Mouse (Mus musculus) gastrocnemius, adult 18-20 months (tissue): ENCODE data around the gene Igf1r. TPM values are rescaled to one million over a fixed set of nuclear protein-coding genes. Genes with fewer than 3 reads are reported as not detected.

Experiments
- DNase-seq: peaks from one replicate; pipeline ENCODE4 v3.0.0; 2021; ENCODE audit warnings: low spot score
- total RNA-seq, 2 experiments: library from RNA; stranded (reverse); gene quantifications; 2 replicates each; pipeline ENCODE4 v1.2.3; 2021

Gene Igf1r
- total RNA-seq, 2 experiments from 2014 or later = 6.9 to 8.1 TPM

DNA sequence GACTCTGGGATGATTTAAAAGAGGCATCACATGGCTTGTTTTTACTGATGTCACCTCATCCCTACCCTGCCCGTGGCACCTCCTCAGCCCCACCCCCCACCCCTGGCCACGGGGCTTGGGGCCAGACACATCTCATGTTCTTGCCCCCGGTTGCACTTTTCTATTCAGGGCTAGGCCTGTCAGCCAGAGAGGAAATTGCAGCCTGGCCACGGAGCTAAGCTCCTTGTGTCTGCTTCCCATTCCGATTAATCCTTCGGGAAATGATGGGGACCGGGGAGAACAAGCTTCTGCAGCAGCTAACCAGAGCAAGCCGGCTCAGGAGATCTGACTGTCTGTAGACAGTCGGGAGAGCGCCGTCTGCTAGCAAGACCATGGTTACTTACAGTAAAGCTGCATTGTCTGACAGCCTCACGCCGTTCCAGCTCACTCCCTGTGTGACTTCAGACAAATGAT, 270.8 kb downstream of the Igf1r start:
- peak; percentile 84 for DNase-seq

DNA sequence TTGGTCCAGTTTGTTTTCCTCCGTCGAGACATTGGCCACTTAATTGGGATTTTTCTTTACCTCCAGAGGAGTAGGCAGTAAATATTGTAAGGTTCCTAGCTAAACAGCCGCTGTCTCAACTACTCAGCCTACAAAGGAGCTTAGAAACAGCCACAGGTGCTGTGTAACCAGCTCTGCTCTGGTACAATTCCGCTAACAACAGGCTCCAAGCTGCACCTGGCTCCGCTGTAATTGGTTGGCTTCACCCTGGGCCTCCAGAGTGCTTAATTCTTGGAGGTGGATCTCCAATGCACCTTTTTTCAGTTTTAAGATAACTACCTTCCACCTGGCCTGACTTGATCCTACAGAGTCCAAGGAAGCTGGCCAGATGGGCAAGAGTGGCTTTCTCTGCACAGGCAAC, 271.4 kb downstream of the Igf1r start:
- DNase-seq = no peak

DNA sequence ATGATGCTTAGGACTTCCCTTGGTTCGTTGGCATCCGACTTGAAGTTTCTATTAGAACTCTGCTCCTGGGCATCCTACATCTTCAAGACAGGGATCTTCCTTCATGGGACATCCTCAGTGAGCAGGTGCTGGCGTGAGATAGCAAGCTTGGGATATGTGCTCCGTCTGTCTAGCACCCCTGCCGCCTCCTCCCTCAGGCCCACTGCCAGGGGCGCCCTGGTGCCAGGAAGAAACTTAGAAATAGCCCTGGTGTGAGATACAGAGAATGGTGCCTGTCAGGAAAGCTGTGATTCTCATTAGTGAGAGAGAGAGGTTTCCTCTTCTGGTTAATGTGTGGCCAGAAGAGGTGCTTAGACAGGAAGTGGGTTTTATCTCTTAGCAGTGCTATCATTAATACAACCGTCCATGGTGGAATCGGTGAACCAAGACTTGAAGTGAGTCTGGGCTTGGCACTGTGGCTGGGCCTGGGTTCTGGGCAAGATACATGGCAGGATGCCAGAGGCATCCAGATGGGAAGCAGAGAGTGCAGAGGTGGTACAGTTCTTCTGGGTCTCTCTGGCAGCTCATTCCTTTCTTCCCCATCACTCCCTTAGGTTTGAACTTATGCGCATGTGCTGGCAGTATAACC, 272.9 kb downstream of the Igf1r start:
- peak; percentile 34 for DNase-seq

DNA sequence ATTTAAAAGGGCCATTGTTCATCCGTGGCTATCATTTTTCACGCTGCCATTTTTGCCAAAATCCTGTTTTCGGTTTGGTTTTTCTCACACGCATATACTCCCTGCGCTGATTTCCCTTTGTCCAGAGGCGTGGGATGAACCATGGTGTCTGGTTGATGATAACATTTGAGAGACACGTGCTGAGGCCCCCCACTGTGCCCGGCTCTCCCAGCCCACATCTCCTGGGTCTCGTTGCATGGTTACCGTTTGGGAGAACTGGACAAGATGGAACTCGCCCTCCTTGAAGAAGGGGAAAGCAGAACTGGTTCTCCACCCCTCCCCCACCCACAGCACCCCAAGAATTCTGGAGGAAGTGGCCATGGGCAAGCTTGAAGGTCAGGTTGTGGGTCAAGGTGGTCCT, 274.4 kb downstream of the Igf1r start:
- DNase-seq = no peak

DNA sequence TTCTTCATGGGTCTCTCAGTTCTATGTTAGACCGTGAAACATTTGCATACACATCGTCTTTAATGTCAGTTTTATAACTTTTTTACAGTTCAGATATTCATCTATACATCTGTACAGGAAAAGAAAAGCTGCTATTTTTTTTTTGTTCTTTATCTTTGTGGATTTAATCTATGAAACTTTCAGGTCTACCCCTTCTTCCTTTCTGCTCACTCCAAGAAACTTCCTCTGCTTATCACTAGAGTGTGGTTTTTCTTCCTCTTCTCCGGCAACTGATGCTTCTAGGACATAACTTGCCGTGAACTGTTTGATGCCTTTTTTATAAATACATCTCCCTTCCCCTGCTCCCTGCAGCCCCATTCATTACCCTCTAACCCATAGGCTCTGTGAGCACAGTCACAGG, 275.0 kb downstream of the Igf1r start:
- no peak for DNase-seq

DNA sequence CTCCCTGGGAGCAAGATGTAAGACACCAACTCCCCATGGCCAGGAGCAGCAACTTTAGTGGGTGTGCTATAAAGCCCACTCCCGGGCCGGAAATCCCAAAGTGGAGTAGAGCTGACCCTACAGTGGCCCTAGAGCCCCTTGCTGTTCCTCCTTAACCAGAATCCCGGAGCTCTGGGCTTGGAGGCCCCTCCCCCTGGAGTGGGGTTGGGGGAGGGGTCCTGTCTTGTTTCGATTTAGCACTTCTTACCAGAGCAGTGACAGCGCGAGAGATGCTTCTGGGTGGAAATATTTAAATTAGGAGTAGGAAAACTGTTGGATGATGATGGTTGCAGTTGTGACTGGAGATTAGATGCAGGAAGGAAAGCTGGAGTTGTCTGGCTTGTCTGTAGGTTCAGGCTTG, 275.9 kb downstream of the Igf1r start:
- no peak for DNase-seq

DNA sequence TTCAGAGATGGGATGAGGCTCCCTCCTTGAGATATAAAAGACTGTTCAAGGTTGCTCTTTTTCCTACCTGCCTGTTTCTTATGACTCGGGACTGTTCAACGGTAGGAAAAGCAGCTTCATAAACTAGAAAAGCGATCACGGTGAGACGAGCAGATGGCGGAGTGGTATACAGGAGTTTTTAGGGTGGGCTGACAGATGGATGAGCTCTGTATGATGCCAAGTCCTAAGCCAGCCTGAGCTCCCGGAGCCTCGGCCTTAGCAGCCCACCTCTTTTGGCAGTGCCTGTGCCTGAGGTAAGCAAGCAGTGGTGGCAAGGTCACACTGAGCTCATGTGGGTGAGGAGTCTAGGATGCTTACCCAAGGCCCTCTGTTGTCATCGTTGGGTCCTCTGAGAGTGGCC, 278.2 kb downstream of the Igf1r start:
- DNase-seq = no peak

DNA sequence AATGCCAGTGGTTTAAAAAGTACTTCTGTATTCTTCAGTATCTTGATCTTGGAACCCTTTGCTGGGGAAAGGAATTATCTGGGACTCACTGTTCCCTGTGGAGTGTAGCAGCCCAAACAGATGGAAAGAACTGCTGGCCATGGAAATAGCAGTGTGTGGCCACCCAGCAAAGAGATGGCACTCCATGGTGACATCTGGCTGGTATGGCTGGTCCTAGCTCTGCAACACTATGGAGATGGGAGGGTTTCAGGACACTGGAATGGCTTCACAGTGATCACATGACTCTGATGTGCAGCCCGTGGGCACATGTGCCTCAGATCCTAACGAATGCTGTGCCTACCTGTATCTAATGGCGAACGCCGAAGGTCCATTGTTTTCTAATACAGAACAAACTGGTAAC, 279.9 kb downstream of the Igf1r start:
- DNase-seq = no peak

DNA sequence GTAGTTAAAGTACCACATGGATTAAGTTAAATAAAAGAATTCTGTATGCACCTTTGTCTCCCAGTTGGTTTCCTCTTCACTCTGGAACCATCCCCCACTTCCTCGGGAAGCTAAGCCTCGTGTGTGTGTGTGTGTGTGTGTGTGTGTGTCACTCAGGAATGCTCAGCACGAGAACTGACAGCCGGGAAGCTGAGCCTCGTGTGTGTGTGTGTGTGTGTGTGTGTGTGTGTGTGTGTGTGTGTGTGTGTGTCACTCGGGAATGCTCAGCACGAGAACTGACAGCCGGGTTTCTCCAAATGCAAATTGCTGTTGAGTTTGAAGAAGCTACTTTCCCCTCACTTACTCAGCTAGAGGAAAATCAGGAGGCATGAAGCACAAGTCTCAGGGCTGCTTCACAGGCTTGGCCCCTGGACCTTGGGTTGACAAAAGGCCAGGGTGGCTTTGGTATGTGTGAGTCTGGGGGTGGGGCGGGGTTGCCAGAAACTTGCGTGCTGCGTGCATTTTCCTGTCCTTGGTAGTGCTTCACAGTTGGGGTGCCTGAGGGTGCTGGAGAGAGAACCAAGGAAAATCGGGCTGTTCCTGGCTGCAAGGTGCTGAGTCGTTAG, 281.1 kb downstream of the Igf1r start:
- no peak for DNase-seq

DNA sequence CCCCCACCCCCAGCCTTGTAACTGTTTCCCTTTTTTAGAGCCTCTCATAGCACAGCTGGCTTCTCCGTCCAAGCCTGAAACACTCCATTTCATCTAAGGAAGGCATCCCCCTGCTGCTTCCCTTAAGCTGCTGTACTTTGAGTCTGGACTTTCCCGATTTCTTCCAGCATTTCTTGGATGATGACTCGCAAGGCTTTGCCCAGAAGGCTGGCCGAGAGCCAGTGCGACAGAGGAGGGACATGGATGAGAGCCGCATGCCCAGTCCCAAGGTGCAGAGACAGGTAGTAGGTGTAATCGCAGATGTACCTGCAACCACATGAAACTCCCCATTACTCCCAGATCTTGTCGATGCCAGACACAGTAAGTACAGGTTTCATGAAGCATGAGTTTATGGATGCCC, 284.2 kb downstream of the Igf1r start:
- DNase-seq = no peak

DNA sequence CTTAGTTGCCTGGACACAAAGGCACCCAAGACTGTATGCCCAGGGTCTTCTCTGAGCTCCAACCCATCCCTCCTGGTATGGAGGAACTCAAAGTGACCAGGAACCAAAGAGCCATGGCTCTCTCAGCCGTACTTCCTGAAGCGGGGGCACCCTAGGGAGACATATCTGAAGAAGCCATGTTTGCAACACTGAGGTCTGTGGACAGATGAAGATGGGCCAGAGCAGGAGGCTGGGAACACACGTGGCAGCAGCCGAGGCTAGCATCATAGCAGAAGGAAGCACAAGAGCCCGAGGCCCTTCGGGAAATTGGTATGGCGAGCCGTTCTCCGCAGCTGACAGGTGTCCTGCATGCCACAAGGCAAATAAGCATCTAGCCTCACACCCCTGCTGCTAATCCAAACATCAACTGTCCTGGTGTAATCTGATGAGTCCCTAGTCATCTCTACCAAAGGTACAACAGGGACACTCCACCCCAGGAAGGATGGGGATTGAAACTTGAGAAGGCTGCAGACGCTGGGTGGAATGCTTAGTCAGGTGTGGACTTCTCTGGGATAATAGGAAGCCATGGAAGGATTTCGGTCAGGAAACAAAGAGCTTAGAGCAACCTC, 286.7 kb downstream of the Igf1r start:
- no peak for DNase-seq

DNA sequence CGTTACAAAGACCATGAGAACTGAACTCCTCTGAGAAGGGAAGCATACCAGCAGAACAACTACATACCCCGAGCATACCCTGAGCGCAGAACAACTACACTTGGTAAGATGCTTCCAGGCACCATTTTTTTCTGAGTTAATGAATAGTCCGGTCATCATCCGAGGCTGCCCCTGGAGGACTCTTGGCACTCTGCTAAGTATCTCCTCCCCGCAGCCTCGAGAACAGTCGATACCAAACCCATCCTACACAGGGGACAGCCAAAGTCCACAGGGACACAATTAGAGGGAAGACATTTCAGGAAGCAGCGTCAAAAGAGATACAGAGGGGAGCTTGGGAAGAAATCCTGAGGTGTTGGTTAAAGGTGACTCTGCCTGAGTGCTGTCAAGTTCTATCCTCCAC, 288.6 kb downstream of the Igf1r start:
- no peak for DNase-seq

DNA sequence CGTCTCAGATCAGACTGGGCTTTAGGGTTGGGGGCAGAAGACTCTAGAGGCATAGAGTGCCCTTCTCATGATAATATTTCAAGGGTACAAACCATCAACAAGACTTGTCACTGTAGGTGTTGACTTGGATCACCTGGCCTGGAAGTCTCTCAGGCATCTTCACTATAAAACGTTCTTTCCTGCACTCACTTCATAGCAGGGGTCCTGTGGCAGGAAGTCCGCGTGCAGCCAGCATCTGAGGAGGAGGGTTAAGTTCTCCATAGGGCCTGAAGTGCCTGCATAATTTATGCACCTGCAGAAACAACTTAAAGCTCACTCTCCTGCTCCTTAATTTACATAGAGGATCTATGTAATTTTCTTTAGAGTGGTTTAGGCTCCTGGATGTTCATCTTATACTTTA, 293.1 kb downstream of the Igf1r start:
- DNase-seq = no peak

DNA sequence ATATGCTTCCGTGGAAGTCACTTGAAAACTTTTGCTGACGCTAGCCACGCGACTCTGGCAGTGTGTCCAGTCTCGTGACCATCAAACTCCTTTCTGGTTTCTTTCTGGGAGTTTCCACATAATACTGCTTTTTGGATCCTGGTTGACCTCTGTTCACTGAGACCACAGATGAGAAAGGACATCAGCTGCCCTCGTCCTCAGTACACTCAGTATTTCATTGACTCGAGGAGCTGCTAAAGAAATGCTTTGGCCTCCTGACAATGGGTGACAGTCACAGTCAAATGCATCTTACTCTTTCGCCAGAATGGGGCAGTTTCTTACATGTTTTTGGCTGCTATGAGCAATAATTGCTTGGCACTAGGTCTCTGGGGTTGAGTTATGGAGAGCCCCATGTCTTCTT, 293.6 kb downstream of the Igf1r start:
- no peak for DNase-seq

DNA sequence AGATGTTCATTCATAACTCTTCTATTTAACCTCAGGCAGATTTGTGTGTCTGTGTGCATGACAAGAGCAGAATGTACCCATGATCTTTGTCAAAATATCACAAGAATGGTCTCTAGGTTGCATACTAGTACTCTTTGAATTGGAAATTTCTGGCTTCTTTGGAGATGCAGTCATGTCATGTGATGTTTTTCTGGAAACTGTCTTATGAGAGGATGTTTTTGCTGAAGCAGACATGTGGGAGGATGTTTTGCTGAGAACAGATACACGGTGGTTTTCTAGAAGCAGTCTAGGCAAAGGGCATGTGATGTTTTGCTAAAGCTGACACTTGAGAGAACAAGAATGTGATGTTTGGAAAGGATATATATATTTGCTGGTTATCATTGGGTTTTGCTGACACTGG, 297.8 kb downstream of the Igf1r start:
- no peak for DNase-seq

DNA sequence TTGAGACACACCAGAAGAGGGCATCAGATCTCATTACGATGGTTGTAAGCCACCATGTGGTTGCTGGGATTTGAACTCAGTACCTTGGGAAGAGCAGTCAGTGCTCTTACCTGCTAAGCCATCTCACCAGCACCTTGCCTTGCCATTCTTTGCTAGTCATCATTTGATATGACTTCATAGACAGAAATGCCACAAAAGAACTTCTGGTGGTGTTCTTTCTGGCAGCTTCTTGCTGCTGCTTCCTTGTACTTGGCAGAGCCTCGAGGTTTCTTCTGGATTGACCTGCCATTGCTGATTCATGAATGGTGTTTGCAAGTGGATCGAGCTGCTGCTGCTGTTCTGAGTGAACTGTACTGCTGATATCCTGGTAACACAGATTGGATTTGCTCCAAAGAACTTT, 298.3 kb downstream of the Igf1r start:
- DNase-seq = no peak

DNA sequence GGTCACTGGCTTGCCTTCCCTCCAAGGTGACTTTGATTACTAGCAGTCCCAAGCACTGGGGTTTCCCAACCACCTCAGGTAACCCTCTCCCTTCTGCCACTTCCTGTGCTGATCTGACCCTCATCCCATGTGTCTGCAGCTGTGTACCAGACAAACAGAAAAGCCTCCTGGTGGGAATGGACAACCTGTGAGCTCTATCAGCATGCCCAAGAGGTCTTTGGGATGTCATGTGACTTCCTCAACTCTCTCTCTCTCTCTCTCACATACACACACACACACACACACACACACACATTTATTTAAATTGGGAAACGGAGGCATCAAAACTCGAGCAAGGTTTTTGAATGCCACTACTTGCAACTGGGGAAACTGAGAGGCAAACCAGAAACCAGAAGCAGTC, 305.1 kb downstream of the Igf1r start:
- no peak for DNase-seq

DNA sequence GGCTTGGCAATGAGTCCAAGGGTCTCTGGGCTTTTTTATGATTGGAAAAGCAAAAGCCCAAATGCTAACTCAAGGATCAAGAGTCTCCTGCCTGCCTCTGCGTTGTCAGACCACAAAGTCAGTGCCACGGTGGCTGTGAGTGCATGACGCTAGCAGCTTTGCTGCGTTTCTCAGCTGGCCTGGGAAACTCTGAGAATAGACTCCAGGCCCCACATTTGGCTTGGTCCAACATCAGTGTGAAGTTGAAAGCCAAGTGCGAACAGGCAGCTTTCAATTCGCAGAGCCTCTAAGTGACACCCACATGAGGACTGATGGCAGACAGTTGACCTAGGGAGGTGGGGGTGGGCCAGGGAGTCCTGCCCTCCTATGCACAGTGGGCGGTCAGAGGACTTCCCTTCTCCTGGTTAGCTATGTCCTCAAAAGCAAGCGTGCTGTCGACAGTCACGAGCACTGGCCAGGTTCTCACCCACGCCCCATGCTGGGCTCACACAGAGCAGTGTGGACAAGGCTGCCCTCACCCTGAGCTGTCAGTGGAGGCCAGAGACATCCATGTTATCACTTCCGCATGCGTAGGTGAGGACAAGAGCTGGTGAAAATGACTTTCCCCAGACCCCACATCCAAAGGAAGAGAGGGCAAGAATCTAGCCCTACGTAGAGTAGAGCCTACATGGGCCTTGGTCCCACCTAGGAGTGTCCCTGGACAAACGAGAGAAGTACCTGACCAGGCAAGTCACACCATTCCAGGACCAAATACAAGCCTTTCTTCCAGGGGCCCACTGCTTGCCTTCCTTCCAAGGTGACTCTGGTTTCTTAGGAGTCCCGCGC, 305.9 kb downstream of the Igf1r start:
- no peak for DNase-seq

DNA sequence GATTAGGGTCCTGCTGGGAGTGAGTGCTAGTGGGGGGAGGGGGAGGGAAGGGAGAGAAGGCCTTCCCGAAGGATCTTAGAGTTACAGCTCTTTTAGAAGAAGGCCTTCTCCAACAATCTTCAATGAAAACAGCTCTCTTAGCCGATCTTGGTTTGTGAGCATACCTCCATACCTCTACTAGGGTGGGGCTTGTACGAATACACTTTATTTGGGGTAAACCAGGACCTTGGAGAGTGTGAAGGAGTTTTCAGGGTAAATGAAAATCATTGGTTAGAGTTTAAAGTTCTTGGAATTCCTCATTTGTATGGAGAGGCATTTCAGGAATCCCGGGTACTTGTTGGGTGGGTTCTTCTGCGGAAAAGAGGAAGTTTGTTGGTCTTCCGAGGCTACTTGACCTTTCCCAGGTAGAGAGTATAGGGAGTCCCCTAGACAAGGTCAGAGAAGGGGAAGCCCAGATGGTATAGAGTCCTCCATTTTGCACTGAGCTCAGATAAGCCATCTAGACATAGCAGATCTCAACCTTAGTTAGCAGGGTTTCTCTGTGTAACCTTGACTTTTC, 307.0 kb downstream of the Igf1r start:
- no peak for DNase-seq

DNA sequence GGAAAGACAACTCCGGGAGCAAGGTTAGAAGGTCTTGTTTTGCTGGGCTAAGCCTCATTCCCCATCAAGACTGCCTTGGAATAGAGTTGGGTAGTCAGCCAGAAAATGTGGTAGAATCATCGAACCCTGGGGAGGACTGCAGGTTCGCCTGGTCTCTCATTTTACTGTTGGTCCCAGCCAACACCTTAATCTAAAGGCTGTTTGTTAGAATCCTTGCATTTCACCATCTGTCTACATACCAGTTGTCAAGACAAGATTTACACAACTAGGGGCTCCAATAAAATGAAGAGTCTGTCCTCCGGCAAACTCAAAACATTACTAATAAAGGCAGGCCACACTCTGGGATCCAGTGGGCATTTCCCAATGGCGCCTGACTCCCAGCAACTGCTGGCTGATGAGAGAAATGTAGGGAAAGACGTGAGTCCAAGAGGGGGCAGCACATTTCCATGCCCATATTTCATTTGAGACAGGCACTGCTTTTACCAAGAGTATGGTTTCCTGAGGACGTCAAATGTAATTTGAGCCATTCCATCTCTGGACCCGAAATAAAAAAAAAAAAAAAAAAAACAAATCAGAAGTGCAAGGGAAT, 310.1 kb downstream of the Igf1r start:
- DNase-seq = no peak

DNA sequence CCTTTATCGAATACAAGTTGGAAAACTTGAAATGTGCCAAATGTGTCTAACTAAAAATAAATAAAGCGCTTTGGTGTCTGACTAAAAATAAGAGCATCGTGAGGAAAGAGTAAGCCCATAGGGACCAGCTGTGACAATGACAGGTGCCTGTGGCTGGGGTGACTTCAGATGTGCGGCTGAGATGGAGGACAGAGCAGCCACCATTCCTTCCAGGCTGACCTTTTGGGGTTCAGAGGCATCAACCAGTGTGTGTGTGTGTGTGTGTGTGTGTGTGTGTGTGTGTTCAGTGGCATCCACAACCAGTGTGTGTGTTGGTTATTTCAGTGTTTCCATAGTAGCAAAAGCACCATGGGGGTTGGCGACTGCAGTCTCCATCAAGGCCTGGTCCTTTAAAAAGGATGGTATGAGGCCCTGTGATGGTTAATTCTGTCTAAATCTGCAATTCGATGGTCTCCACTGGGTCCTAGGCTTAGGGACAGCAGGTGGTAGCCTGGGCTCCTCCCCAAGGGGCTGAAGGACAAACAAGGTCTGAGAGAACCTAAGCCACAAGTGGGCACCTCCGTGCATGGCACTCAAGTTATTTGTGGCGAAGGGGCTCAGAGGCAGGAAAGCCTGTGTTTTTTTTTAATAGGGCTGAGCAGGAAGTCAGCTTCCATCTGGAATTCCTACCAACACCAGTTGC, 310.9 kb downstream of the Igf1r start:
- DNase-seq = no peak
